Mouse (Mus musculus) heart, adult 10 weeks (tissue): ENCODE data around the gene Cyp2j9. TPM values are rescaled to one million over a fixed set of nuclear protein-coding genes. Genes with fewer than 3 reads are reported as not detected.

Experiments used
- polyA plus RNA-seq: library from polyadenylated mRNA; stranded (reverse); fragments of 350-450 nt; fragmentation: Illumina TruSeq; extraction: RNeasy Lipid Tissue Mini Kit (QIAGEN cat#74804); gene quantifications from one replicate; pipeline ENCODE4 v1.2.3, GENCODE M21; 2014; ENCODE audit warnings: low read depth, low replicate concordance

Cyp2j9 gene
- polyA plus RNA-seq = 2.8 TPM

DNA sequence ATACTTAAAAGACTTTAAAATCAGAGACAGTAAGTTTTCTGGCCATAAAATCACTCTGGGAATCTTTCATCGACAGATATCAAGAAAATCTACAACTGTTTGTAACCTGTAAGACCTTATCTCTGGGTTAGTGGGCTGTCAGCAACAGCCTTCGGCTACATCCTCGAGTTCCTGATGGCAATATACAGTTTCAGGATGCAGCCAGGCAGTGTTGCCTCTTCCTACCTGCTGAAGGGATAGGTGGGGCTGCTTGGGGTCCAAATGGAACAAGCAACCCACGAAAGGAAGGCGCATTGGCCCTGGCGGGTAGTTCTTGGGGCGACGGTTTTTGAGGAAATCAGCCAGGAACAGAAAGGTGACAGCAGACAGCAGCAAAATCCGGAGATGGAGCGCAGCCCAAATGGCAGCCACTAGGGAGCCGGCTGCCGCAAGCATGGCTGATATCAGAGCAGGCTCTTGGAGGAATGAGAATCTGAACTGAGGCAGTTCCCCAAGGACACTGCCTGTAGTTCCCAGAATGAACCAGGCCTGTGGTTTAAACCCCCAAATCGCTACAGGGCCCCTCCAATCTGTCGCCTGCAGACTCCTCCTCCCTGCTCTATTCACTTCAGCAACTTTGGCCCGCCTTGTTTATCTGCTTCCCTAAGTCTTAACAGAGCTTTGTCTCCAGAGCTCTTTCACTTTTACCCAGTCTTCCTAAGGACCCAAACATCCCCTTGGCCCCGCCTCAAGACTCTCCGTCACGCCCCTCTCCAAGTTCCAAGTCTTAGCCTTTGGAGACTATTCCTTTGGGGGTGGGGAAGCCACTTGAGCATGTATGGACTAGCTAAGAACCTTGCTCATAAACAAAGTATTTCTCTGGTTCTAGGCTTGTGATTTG is at the start of gene Cyp2j9:
Gene Cyp2j9, minus strand, starts transcription at position 668 of the 880 bp plus-strand sequence.

GRCm38 (mm10) chr4:96553133-96553819 is 38.1 kb downstream of the Cyp2j9 start, which contains the start of gene Cyp2j6:
TSS of gene Cyp2j6 (minus strand) at chr4:96553661.

Other genes with a start within 250 kb of the Cyp2j9 start
- gene Cyp2j11, start 242.9 kb downstream of the Cyp2j9 start, polyA plus RNA-seq = not detected
- not detected for gene Cyp2j8, start 84.2 kb downstream of the Cyp2j9 start, polyA plus RNA-seq
- 5.6 TPM for gene Cyp2j6, start 37.9 kb downstream of the Cyp2j9 start, polyA plus RNA-seq
- 0.50 TPM for gene Cyp2j5, start 72.6 kb upstream of the Cyp2j9 start, polyA plus RNA-seq
- not detected for gene Gm12695, start 193.6 kb upstream of the Cyp2j9 start, polyA plus RNA-seq